Mouse (Mus musculus) embryo, embryonic 10 days (tissue): ENCODE measurements around the gene Itga6.
A peak's percentile ranks its signal among the peaks of the same experiment; 100 is the strongest.

Source experiments
- DNase-seq: peaks from one replicate; pipeline ENCODE4 v3.0.0-alpha.2; 2015; ENCODE audit warnings: low spot score

Itga6 gene

GRCm38 (mm10) chr2:71855076-71855475 lies 109.7 kb downstream of the Itga6 start:
- no peak for DNase-seq

- DNase-seq: no peak
Measured at GRCm38 (mm10) chr2:71863531-71864173, 118.2 kb downstream of the Itga6 start.

GRCm38 (mm10) chr2:71865022-71865421 lies 119.6 kb downstream of the Itga6 start:
- no peak for DNase-seq

- no peak for DNase-seq
Measured at GRCm38 (mm10) chr2:71865935-71866334, 120.5 kb downstream of the Itga6 start.

GRCm38 (mm10) chr2:71866565-71866964 lies 121.1 kb downstream of the Itga6 start:
- no peak for DNase-seq

- no peak for DNase-seq
Measured at GRCm38 (mm10) chr2:71867019-71867418, 121.6 kb downstream of the Itga6 start.

GRCm38 (mm10) chr2:71867480-71867879 lies 122.1 kb downstream of the Itga6 start:
- peak; percentile 30 for DNase-seq

GRCm38 (mm10) chr2:71868256-71868655 lies 122.8 kb downstream of the Itga6 start:
- DNase-seq: no peak

- no peak for DNase-seq
Measured at GRCm38 (mm10) chr2:71872141-71872540, 126.7 kb downstream of the Itga6 start.

- peak; percentile 97 for DNase-seq
Measured at GRCm38 (mm10) chr2:71872801-71873443, 127.5 kb downstream of the Itga6 start, which contains the start of gene Pdk1. Pdk1 (plus strand) TSS chr2:71873224.

GRCm38 (mm10) chr2:71873474-71874322 lies 128.3 kb downstream of the Itga6 start:
- peak; percentile 63 for DNase-seq

- DNase-seq: peak; percentile 15
Measured at GRCm38 (mm10) chr2:71874422-71874821, 129.0 kb downstream of the Itga6 start.

- no peak for DNase-seq
Measured at GRCm38 (mm10) chr2:71874836-71875235, 129.4 kb downstream of the Itga6 start.

- no peak for DNase-seq
Measured at GRCm38 (mm10) chr2:71877865-71878264, 132.4 kb downstream of the Itga6 start.

- DNase-seq: no peak
Measured at GRCm38 (mm10) chr2:71878441-71878840, 133.0 kb downstream of the Itga6 start.

GRCm38 (mm10) chr2:71878943-71879342 lies 133.5 kb downstream of the Itga6 start:
- DNase-seq: no peak

- no peak for DNase-seq
Measured at GRCm38 (mm10) chr2:71882914-71883651, 137.7 kb downstream of the Itga6 start.

- no peak for DNase-seq
Measured at GRCm38 (mm10) chr2:71887269-71887668, 141.9 kb downstream of the Itga6 start.

GRCm38 (mm10) chr2:71888437-71888836 lies 143.0 kb downstream of the Itga6 start:
- peak; percentile 15 for DNase-seq

- DNase-seq: no peak
Measured at GRCm38 (mm10) chr2:71891536-71891935, 146.1 kb downstream of the Itga6 start.

GRCm38 (mm10) chr2:71892741-71893349 lies 147.4 kb downstream of the Itga6 start:
- DNase-seq: no peak
